Mouse (Mus musculus) lung, embryonic 16.5 days (tissue): ENCODE results near the gene Iqca. TPM values are rescaled to one million over a fixed set of nuclear protein-coding genes. Genes with fewer than 3 reads are reported as not detected.

ENCODE experiments used
- ATAC-seq: fragments of 200-750 bp; cut with Nextera tagmentation; 2 replicates; pipeline ENCODE4 v1.8.0; 2017; ENCODE audit warnings: low read depth, mild to moderate bottlenecking, moderate library complexity
- H3K27ac ChIP-seq: fragments of 300-500 bp; sonication (generic); 2 replicates; pipeline ENCODE4 v1.5.1; 2014; ENCODE audit warnings: mild to moderate bottlenecking, control low read depth, low read length
- H3K27me3 ChIP-seq: fragments of 300-500 bp; sonication (generic); 2 replicates; pipeline ENCODE4 v1.6.1; 2014; ENCODE audit warnings: low read depth, low read length, mixed read lengths; ENCODE audit not compliant: control insufficient read depth, insufficient read depth
- H3K36me3 ChIP-seq: fragments of 300-500 bp; sonication (generic); 2 replicates; pipeline ENCODE4 v1.6.1; 2014; ENCODE audit warnings: low read length; ENCODE audit not compliant: control insufficient read depth, insufficient read depth
- H3K4me1 ChIP-seq: fragments of 300-500 bp; sonication (generic); replicated peaks from 2 replicates; pipeline ENCODE4 v1.6.1; 2014; ENCODE audit warnings: low read length, mixed read lengths; ENCODE audit not compliant: control insufficient read depth, insufficient read depth
- H3K4me2 ChIP-seq: fragments of 300-500 bp; sonication (generic); 2 replicates; pipeline ENCODE4 v1.6.1; 2014; ENCODE audit warnings: low read depth, low read length, control low read depth
- H3K4me3 ChIP-seq: fragments of 300-500 bp; sonication (generic); 2 replicates; pipeline ENCODE4 v1.5.1; 2014; ENCODE audit warnings: mild to moderate bottlenecking, low read length, control low read depth
- H3K9ac ChIP-seq: fragments of 300-500 bp; sonication (generic); 2 replicates; pipeline ENCODE4 v1.6.1; 2014; ENCODE audit warnings: low read length, control low read depth
- H3K9me3 ChIP-seq: fragments of 300-500 bp; sonication (generic); 2 replicates; pipeline ENCODE4 v1.6.1; 2016; ENCODE audit warnings: low read length; ENCODE audit not compliant: control insufficient read depth
- WGBS: fragments of 180-500 bp; shearing (Covaris S2); extraction: QIAGEN DNeasy Blood & Tissue Kit; methylation state at CpG from one replicate; pipeline ENCODE4 v1.1.7; 2014; 5-methylcytosine and 5-hydroxymethylcytosine counted together
- polyA plus RNA-seq: library from polyadenylated mRNA; unstranded; fragments of >200 nt; fragmentation: Nextera tagmentation; extraction: Ambion mirVana; gene quantifications from 2 replicates; pipeline ENCODE4 v1.2.1, GENCODE M21; 2015

Gene Iqca
- polyA plus RNA-seq, 1 experiment from 2014 or later = 2.1 TPM

GRCm38 (mm10) chr1:90180966-90181699, 27.9 kb upstream of the Iqca start:
- no peaks in the 10 kb centered on the region for H3K9me3 ChIP-seq
- no peak for ATAC-seq
- no peak overlapping the region for H3K9ac ChIP-seq
- no peaks in the 10 kb centered on the region for H3K27me3 ChIP-seq
- 78% methylated on average over 12 of the region's 12 CpGs for WGBS
- H3K4me1 ChIP-seq = no peaks in the 10 kb centered on the region
- no peak overlapping the region for H3K4me3 ChIP-seq
- no peak overlapping the region for H3K4me2 ChIP-seq
- H3K36me3 ChIP-seq = no peaks in the 10 kb centered on the region
- H3K27ac ChIP-seq = no peak overlapping the region

- 67% methylated on average over 7 of the region's 7 CpGs for WGBS
- no peaks in the 10 kb centered on the region for H3K4me1 ChIP-seq
- H3K36me3 ChIP-seq = no peaks in the 10 kb centered on the region
These were observed 27.3 kb upstream of the Iqca start for GRCm38 (mm10) chr1:90180479-90180878.

GRCm38 (mm10) chr1:90177978-90178377, 24.8 kb upstream of the Iqca start:
- no peaks in the 10 kb centered on the region for H3K36me3 ChIP-seq
- H3K9me3 ChIP-seq = no peaks in the 10 kb centered on the region
- no peak overlapping the region for H3K27ac ChIP-seq
- no peaks in the 10 kb centered on the region for H3K27me3 ChIP-seq
- no peak overlapping the region for H3K4me3 ChIP-seq
- 28% methylated on average over 5 of the region's 5 CpGs for WGBS
- H3K9ac ChIP-seq = no peak overlapping the region
- H3K4me1 ChIP-seq = no peaks in the 10 kb centered on the region
- no peak overlapping the region for H3K4me2 ChIP-seq
- no peak for ATAC-seq

More at GRCm38 (mm10) chr1:90180479-90180878, 27.3 kb upstream of the Iqca start:
- Histone ChIP-seq H3K4me3 (no peak overlapping the region), H3K27me3 (no peaks in the 10 kb centered on the region), H3K27ac (no peak overlapping the region), H3K9ac (no peak overlapping the region), H3K9me3 (no peaks in the 10 kb centered on the region), H3K4me2 (no peak overlapping the region)
- ATAC-seq = no peak

- Histone ChIP-seq H3K27ac (no peak overlapping the region), H3K4me3 (no peak overlapping the region), H3K27me3 (no peaks in the 10 kb centered on the region), H3K4me2 (no peak overlapping the region), H3K4me1 (no peaks in the 10 kb centered on the region), H3K36me3 (no peaks in the 10 kb centered on the region), H3K9ac (no peak overlapping the region), H3K9me3 (no peaks in the 10 kb centered on the region)
- ATAC-seq = no peak
These were observed 24.4 kb upstream of the Iqca start for GRCm38 (mm10) chr1:90177565-90177964.

GRCm38 (mm10) chr1:90176223-90176622, 23.0 kb upstream of the Iqca start:
- Histone ChIP-seq H3K9me3 (no peaks in the 10 kb centered on the region), H3K27ac (no peak overlapping the region), H3K36me3 (no peaks in the 10 kb centered on the region), H3K27me3 (no peaks in the 10 kb centered on the region), H3K4me1 (no peaks in the 10 kb centered on the region), H3K9ac (no peak overlapping the region), H3K4me3 (no peak overlapping the region), H3K4me2 (no peak overlapping the region)
- WGBS = 51% methylated on average over 7 of the region's 7 CpGs
- no peak for ATAC-seq

- Histone ChIP-seq H3K4me1 (no peaks in the 10 kb centered on the region), H3K9ac (no peak overlapping the region), H3K27ac (no peak overlapping the region), H3K4me2 (no peak overlapping the region), H3K4me3 (no peak overlapping the region), H3K27me3 (no peaks in the 10 kb centered on the region), H3K36me3 (no peaks in the 10 kb centered on the region), H3K9me3 (no peaks in the 10 kb centered on the region)
- 63% methylated on average over 8 of the region's 8 CpGs for WGBS
- no peak for ATAC-seq
These were observed 21.1 kb upstream of the Iqca start for GRCm38 (mm10) chr1:90174338-90174737.

- H3K27ac ChIP-seq = no peak overlapping the region
- no peak for ATAC-seq
- H3K4me2 ChIP-seq = no peak overlapping the region
- no peaks in the 10 kb centered on the region; the same call in 1 of the 2 replicates for H3K27me3 ChIP-seq
- 43% methylated on average over 3 of the region's 3 CpGs for WGBS
- H3K4me3 ChIP-seq = no peak overlapping the region
- no peaks in the 10 kb centered on the region for H3K36me3 ChIP-seq
- no peaks in the 10 kb centered on the region for H3K9me3 ChIP-seq
- 0 out of 2 replicates have a peak, but pooled peaks cover 2% of the 10 kb centered on the region for H3K4me1 ChIP-seq
- no peak overlapping the region for H3K9ac ChIP-seq
These were observed 11.1 kb upstream of the Iqca start for GRCm38 (mm10) chr1:90164319-90164718.

GRCm38 (mm10) chr1:90163161-90163560, 10.0 kb upstream of the Iqca start:
- Histone ChIP-seq H3K27ac (0 out of 2 replicates have a peak overlapping the region, but pooled peaks have one; percentile 1), H3K27me3 (no peaks in the 10 kb centered on the region; the same call in 1 of the 2 replicates), H3K36me3 (no peaks in the 10 kb centered on the region), H3K4me3 (no peak overlapping the region), H3K9me3 (no peaks in the 10 kb centered on the region), H3K4me1 (0 out of 2 replicates have a peak, but pooled peaks cover 2% of the 10 kb centered on the region), H3K9ac (no peak overlapping the region), H3K4me2 (no peak overlapping the region)
- 73% methylated on average over 7 of the region's 7 CpGs for WGBS
- no peak for ATAC-seq

GRCm38 (mm10) chr1:90162379-90162857, 9.2 kb upstream of the Iqca start:
- Histone ChIP-seq H3K4me2 (no peak overlapping the region), H3K4me3 (no peak overlapping the region), H3K27ac (no peak overlapping the region), H3K9me3 (no peaks in the 10 kb centered on the region), H3K4me1 (0 out of 2 replicates have a peak, but pooled peaks cover 2% of the 10 kb centered on the region), H3K36me3 (no peaks in the 10 kb centered on the region), H3K27me3 (no peaks in the 10 kb centered on the region; the same call in 1 of the 2 replicates), H3K9ac (no peak overlapping the region)
- peak; percentile 73 for ATAC-seq
- 40% methylated on average over 13 of the region's 13 CpGs for WGBS
